14 mouse cellular contexts compared by ENCODE assay signal in the genomic region with DNA sequence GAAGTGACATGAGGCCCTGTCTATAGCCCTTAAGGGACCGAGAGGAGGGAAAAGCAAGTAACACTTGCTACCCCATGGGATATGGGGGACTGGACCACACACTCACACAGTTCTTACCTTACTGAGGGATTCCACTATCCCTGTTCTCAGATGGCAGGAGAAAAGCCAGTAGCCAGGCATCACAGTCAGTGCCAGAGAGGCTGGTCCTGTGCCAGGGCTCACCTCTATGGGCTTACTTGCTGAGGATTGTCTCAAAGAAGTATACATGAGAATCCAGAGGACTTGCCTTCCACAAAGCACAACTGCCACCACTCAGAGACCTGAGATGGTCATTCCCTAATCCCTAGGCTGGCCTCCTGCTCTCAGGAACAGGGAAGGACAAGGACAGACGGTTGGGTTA.
A peak's percentile ranks its signal among the peaks of the same experiment; 100 is the strongest.
DNase-seq lines count a peak whose midpoint lies in the region; ATAC-seq lines count a peak whose summit lies in the region.
"Had no signal": no experiment of that assay in that cellular context is flagged by ENCODE, and none has a peak within 500 bp of the region (broad histone marks: within the 10 kb centered on the region; RNA-seq: fewer than 3 reads in every experiment).

No protein-coding gene starts in this region.

- no peak for ATAC-seq in erythroblast, adult 5-6 weeks (replicated peaks; ENCODE audit: low FRiP score, poor library complexity, severe bottlenecking)
- ATAC-seq: forebrain, embryonic 13.5 days; intestine, embryonic 15.5 days had no signal

- DNase-seq in cerebellum, adult 11-12 months = peak; percentile 60
- DNase-seq in cerebellum, postnatal 4 days (ENCODE audit: low spot score in 2 of 2) = no peak
- peak; percentile 58 for DNase-seq in brain, adult 2 months (ENCODE audit: low read depth, low spot score)
- DNase-seq in cerebellum, adult 8-10 months = peak; percentile 67
- peak; percentile 66 to 78 for DNase-seq in cerebellum, postnatal 14 days
- DNase-seq in adrenal gland, adult (ENCODE audit: inconsistent age in 2 of 2, low spot score in 1 of 2) = no peak
- no peak for DNase-seq in thymus, adult 18-20 months
- DNase-seq: adrenal gland, postnatal 25 days; gastrocnemius, postnatal 10 days; heart, adult 18-20 months; kidney, adult 18-20 months had no signal

Comparison
In these comparisons a context has a peak if more than half of its experiments do, and no peak if none do; other contexts are left out.
1. DNase-seq: peak in cerebellum, adult 11-12 months (single experiment), brain, adult 2 months (single experiment), cerebellum, adult 8-10 months (single experiment) and cerebellum, postnatal 14 days (2 of 2); none in cerebellum, postnatal 4 days (0 of 2), adrenal gland, adult (0 of 2) and thymus, adult 18-20 months (0 of 2).